Mouse (Mus musculus): ENCODE data around the gene Nr1i2. TPM values are rescaled to one million over a fixed set of nuclear protein-coding genes. Genes with fewer than 3 reads are reported as not detected.
"Not testable (repeated sequence)": the region's sequence is repeated elsewhere in the genome, so short reads cannot be mapped to it uniquely, and the experiment has no call there.

Nr1i2 gene
- polyA plus RNA-seq, 1 experiment from 2014 or later, result not detected

DNA sequence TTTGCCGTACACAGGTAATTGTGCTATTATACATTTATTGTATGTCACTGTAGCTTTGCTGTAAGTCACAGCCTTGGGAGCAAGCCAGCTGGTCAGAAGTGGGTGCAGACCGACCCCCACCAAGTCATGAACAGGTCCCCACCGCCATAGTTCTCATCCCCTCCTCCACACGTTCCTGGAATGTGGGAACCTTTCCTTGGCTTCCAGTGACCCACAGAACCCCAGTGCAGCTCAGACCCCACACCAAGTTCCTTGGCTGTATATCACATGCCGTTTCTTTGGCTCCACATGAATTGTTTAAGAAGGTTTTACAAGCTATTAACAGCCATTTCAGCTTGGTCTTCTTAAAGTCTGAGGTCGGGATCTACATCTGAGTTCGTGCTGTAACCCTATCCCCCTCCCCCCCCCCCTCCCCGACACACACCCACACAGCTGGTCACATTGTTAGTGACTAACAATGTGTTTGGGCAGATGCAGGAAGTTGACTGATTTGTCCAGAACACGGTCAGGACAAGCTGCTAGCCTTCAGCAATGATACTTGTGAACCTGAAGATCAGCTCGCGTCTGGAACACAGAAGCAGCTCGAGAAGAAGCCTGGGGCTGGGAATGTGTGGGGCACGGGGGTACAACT is 46.2 kb downstream of the Nr1i2 start:
- Histone ChIP-seq H3K36me3 (peaks cover 5% of the 10 kb centered on the region; the same call in 1 of the 2 replicates), H3K4me2 (replicated peaks) (no peak overlapping the region), H3K4me3 (replicated peaks) (no peak overlapping the region), H3K4me1 (replicated peaks) (0 out of 2 replicates have a peak, but pooled peaks cover 3% of the 10 kb centered on the region), H3K9ac (replicated peaks) (no peak overlapping the region), H3K27ac (no peak overlapping the region), H3K27me3 (no peaks in the 10 kb centered on the region), H3K9me3 (no peaks in the 10 kb centered on the region)
- ATAC-seq, result no peak
- WGBS, result 72% methylated on average over 13 of the region's 13 CpGs

GRCm38 (mm10) chr16:38245849-38246585 is 48.6 kb downstream of the Nr1i2 start:
- no peak overlapping the region for H3K4me2 ChIP-seq (replicated peaks)
- no peak overlapping the region; the same call in 1 of the 2 replicates for H3K27ac ChIP-seq
- WGBS, result 85% methylated on average over 5 of the region's 5 CpGs
- peaks cover 19% of the 10 kb centered on the region for H3K36me3 ChIP-seq
- ATAC-seq, result no peak
- H3K9me3 ChIP-seq, result no peaks in the 10 kb centered on the region
- no peak overlapping the region for H3K4me3 ChIP-seq (replicated peaks)
- no peaks in the 10 kb centered on the region for H3K27me3 ChIP-seq
- 0 out of 2 replicates have a peak, but pooled peaks cover 3% of the 10 kb centered on the region for H3K4me1 ChIP-seq (replicated peaks)
- H3K9ac ChIP-seq (replicated peaks), result no peak overlapping the region

DNA sequence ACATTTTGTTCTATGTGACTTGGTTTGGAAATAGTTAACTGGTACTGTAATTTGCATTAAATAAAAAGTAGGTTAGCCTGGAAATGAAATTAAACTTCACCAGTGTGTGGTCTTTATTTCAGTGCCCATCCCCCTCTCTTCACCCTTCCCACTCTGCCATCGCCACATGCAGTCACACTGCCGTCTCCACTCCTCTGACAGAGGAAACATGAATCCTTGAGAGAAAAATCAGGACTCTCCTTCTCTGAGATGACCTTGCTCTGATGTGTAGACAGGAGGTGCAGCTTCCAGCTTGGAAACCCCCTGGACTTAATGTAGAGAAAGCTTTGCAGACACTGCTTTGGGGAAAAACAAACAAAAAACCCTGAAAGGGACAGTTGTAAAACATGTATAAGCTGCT is 49.2 kb downstream of the Nr1i2 start:
- Histone ChIP-seq H3K4me3 (replicated peaks) (no peak overlapping the region), H3K4me2 (replicated peaks) (no peak overlapping the region), H3K36me3 (peaks cover 25% of the 10 kb centered on the region), H3K27ac (no peak overlapping the region), H3K4me1 (replicated peaks) (0 out of 2 replicates have a peak, but pooled peaks cover 3% of the 10 kb centered on the region), H3K9me3 (no peaks in the 10 kb centered on the region), H3K27me3 (no peaks in the 10 kb centered on the region), H3K9ac (replicated peaks) (no peak overlapping the region)
- 69% methylated on average over 2 of the region's 2 CpGs for WGBS
- no peak for ATAC-seq

DNA sequence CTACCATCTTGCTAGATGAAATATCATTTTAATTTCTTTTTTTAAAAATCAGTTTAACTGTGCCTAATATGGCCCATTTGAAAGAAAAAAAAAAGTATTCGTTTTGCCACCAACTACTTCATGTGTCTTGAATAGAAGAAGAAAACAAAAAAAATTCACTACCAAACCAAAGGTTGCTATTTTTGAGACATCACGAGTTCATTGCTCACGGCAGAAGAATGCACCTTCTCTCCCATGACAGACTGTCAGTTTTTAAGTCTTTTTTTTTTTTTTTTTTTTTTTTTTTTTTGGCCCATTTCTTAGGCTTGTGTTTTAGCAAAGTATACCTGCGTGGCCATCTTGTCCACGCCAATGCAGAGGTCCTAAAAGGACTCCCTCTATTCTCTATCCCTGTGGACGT is 50.5 kb downstream of the Nr1i2 start:
- 92% methylated on average over 6 of the region's 6 CpGs for WGBS
- 0 out of 2 replicates have a peak, but pooled peaks cover 3% of the 10 kb centered on the region for H3K4me1 ChIP-seq (replicated peaks)
- no peak overlapping the region for H3K27ac ChIP-seq
- H3K4me3 ChIP-seq (replicated peaks), result no peak overlapping the region
- H3K36me3 ChIP-seq, result peaks cover 32% of the 10 kb centered on the region
- H3K27me3 ChIP-seq, result no peaks in the 10 kb centered on the region
- H3K9me3 ChIP-seq, result no peaks in the 10 kb centered on the region
- no peak for ATAC-seq
- H3K9ac ChIP-seq (replicated peaks), result no peak overlapping the region
- no peak overlapping the region for H3K4me2 ChIP-seq (replicated peaks)

DNA sequence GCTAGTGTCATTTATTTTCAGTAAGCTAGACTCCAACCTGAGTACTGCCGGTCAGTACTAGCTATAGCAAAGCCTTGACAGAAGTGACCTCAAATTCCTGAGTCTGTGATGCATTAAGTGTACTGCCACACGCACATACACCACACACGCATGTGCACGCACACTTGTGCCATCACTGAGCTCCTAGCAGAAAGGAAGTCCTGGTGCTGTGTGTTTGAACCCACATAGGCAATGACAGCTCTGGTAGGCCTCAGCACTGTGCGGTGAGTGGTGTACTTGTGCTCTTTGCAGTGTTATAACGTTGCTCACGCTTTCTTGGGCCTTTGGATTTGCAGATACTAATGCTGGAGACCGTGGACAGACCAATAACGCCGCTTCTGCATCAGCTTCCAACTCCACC is 54.5 kb downstream of the Nr1i2 start:
- Histone ChIP-seq H3K36me3 (peaks cover 36% of the 10 kb centered on the region), H3K9me3 (no peaks in the 10 kb centered on the region), H3K9ac (replicated peaks) (no peak overlapping the region), H3K27me3 (no peaks in the 10 kb centered on the region), H3K27ac (no peak overlapping the region), H3K4me1 (replicated peaks) (0 out of 2 replicates have a peak, but pooled peaks cover 3% of the 10 kb centered on the region), H3K4me2 (replicated peaks) (no peak overlapping the region), H3K4me3 (replicated peaks) (no peak overlapping the region)
- 0 out of 2 replicates have a peak, but pooled peaks have one; percentile 14 for ATAC-seq
- WGBS, result 97% methylated on average over 10 of the region's 10 CpGs

GRCm38 (mm10) chr16:38239729-38240128 is 54.9 kb downstream of the Nr1i2 start:
- no peak overlapping the region for H3K4me3 ChIP-seq (replicated peaks)
- no peak for ATAC-seq
- WGBS, result 84% methylated on average over 5 of the region's 5 CpGs
- H3K4me2 ChIP-seq (replicated peaks), result no peak overlapping the region
- H3K36me3 ChIP-seq, result peaks cover 36% of the 10 kb centered on the region
- H3K9me3 ChIP-seq, result no peaks in the 10 kb centered on the region
- H3K27ac ChIP-seq, result no peak overlapping the region
- H3K4me1 ChIP-seq (replicated peaks), result 0 out of 2 replicates have a peak, but pooled peaks cover 3% of the 10 kb centered on the region
- H3K9ac ChIP-seq (replicated peaks), result no peak overlapping the region
- no peaks in the 10 kb centered on the region for H3K27me3 ChIP-seq

GRCm38 (mm10) chr16:38236936-38237585 is 57.6 kb downstream of the Nr1i2 start:
- no peak for ATAC-seq
- H3K4me1 ChIP-seq (replicated peaks), result peaks cover 3% of the 10 kb centered on the region; the same call in 1 of the 2 replicates
- no peaks in the 10 kb centered on the region for H3K27me3 ChIP-seq
- 86% methylated on average over 4 of the region's 4 CpGs for WGBS
- H3K4me2 ChIP-seq (replicated peaks), result no peak overlapping the region
- peaks cover 29% of the 10 kb centered on the region for H3K36me3 ChIP-seq
- H3K27ac ChIP-seq, result no peak overlapping the region
- no peaks in the 10 kb centered on the region for H3K9me3 ChIP-seq
- no peak overlapping the region for H3K4me3 ChIP-seq (replicated peaks)
- H3K9ac ChIP-seq (replicated peaks), result no peak overlapping the region

GRCm38 (mm10) chr16:38222491-38222890 is 72.1 kb downstream of the Nr1i2 start:
- H3K9ac ChIP-seq (replicated peaks); H3K4me3 ChIP-seq (replicated peaks); H3K27ac ChIP-seq; H3K4me2 ChIP-seq (replicated peaks); H3K9me3 ChIP-seq; ATAC-seq; H3K4me1 ChIP-seq (replicated peaks); H3K27me3 ChIP-seq: not testable (repeated sequence)
- H3K36me3 ChIP-seq, result peaks cover 41% of the 10 kb centered on the region
- 100% methylated on average over 5 of the region's 5 CpGs for WGBS

DNA sequence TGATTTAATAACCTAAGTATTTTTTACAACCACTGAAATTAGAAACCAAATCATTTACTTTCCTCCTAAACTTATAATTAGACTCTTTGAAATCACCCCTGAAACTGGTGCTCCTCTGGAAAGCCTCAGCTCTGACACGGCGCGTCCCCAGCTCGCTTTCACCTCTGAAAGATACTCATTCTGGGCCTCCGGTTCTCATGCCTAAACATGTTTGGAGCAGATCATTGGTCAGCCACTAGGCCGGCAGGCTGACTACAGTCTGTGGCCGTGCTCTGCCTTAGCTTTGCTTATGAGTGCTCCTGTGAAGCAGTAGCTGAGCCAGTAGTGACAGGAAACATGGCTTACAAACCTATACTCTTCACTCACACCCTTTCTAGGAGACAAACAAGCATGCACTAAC is 89.4 kb downstream of the Nr1i2 start:
- 98% methylated on average over 7 of the region's 7 CpGs for WGBS
- no peak overlapping the region for H3K9ac ChIP-seq (replicated peaks)
- no peak overlapping the region for H3K27ac ChIP-seq
- peaks cover 38% of the 10 kb centered on the region for H3K36me3 ChIP-seq
- ATAC-seq, result no peak
- H3K4me2 ChIP-seq (replicated peaks), result no peak overlapping the region
- no peaks in the 10 kb centered on the region for H3K27me3 ChIP-seq
- H3K4me3 ChIP-seq (replicated peaks), result no peak overlapping the region
- no peaks in the 10 kb centered on the region for H3K9me3 ChIP-seq
- no peaks in the 10 kb centered on the region for H3K4me1 ChIP-seq (replicated peaks)

Other genes with a start within 250 kb of the Nr1i2 start
- 170 and 172 TPM in 2 replicates for gene Gsk3b, start 205.8 kb downstream of the Nr1i2 start, polyA plus RNA-seq (2015; fragmentation: Nextera tagmentation; extraction: Ambion mirVana)
- 0.88 and 0.98 TPM in 2 replicates for gene Maats1, start 47.3 kb upstream of the Nr1i2 start, polyA plus RNA-seq (2015; fragmentation: Nextera tagmentation; extraction: Ambion mirVana)
- 105 and 108 TPM in 2 replicates for gene Cox17, start 52.2 kb upstream of the Nr1i2 start, polyA plus RNA-seq (2015; fragmentation: Nextera tagmentation; extraction: Ambion mirVana)
- gene Gm21987, start 52.2 kb upstream of the Nr1i2 start, polyA plus RNA-seq (2015; fragmentation: Nextera tagmentation; extraction: Ambion mirVana), result not detected in 2 replicates
- 0.26 and 0.51 TPM in 2 replicates for gene Popdc2, start 67.4 kb upstream of the Nr1i2 start, polyA plus RNA-seq (2015; fragmentation: Nextera tagmentation; extraction: Ambion mirVana)
- gene Pla1a, start 138.3 kb upstream of the Nr1i2 start, polyA plus RNA-seq (2015; fragmentation: Nextera tagmentation; extraction: Ambion mirVana), result 0.26 and 0.55 TPM in 2 replicates
- 156 and 157 TPM in 2 replicates for gene Adprh, start 157.9 kb upstream of the Nr1i2 start, polyA plus RNA-seq (2015; fragmentation: Nextera tagmentation; extraction: Ambion mirVana)
- gene Cd80, start 160.7 kb upstream of the Nr1i2 start, polyA plus RNA-seq (2015; fragmentation: Nextera tagmentation; extraction: Ambion mirVana), result 0.54 and 0.69 TPM in 2 replicates
- gene Timmdc1, start 227.8 kb upstream of the Nr1i2 start, polyA plus RNA-seq (2015; fragmentation: Nextera tagmentation; extraction: Ambion mirVana), result 41.3 and 42.5 TPM in 2 replicates

Measured in midbrain, embryonic 13.5 days (tissue).